ENCODE assay signal across 21 mouse cellular contexts in genomic region chr7:90320124-90320523, GRCm38 (mm10). TPM values are rescaled to one million over a fixed set of nuclear protein-coding genes. Genes with fewer than 3 reads are reported as not detected.
"Had no signal": no experiment of that assay in that cellular context is flagged by ENCODE, and none has a peak within 500 bp of the region (broad histone marks: within the 10 kb centered on the region; RNA-seq: fewer than 3 reads in every experiment).

No protein-coding gene starts in this region.

- H3K27me3 ChIP-seq: midbrain, embryonic 13.5 days; neural tube, embryonic 12.5 days; stomach, embryonic 15.5 days had no signal

- H3K4me1 ChIP-seq: neural tube, embryonic 12.5 days; stomach, embryonic 15.5 days had no signal

- DNase-seq: lung, adult 18-20 months; lung, embryonic 14.5 days; lung, postnatal 10 days; lung, postnatal 4 days; right cerebral cortex, postnatal 14 days; thymus, adult 2 months; thymus, postnatal 25 days; thymus, postnatal 4 days had no signal

- H3K9ac ChIP-seq: lung, embryonic 14.5 days; midbrain, embryonic 13.5 days; neural tube, embryonic 12.5 days; stomach, embryonic 15.5 days had no signal

- H3K27ac ChIP-seq: midbrain, embryonic 10.5 days; midbrain, embryonic 13.5 days; neural tube, embryonic 12.5 days; stomach, embryonic 15.5 days; stomach, postnatal 0 days had no signal

- H3K4me2 ChIP-seq: lung, embryonic 14.5 days; midbrain, embryonic 13.5 days; neural tube, embryonic 12.5 days; stomach, embryonic 15.5 days had no signal

- H3K9me3 ChIP-seq: midbrain, embryonic 10.5 days; midbrain, embryonic 13.5 days; neural tube, embryonic 12.5 days; stomach, embryonic 15.5 days had no signal

- H3K4me3 ChIP-seq: midbrain, embryonic 10.5 days; midbrain, embryonic 13.5 days; neural tube, embryonic 12.5 days; stomach, embryonic 15.5 days had no signal

- ATAC-seq: midbrain, embryonic 13.5 days; midbrain, embryonic 16.5 days had no signal

- H3K36me3 ChIP-seq: midbrain, embryonic 10.5 days; midbrain, embryonic 13.5 days; neural tube, embryonic 12.5 days; stomach, embryonic 15.5 days had no signal

RNA-seq across cellular contexts. Expression of gene Ccdc83, which starts 54.5 kb away (rescaled TPM):
- total RNA-seq: megakaryocyte, adult 5-6 weeks; megakaryocyte-erythroid progenitor cell, adult 5-6 weeks; neutrophil, adult 5-6 weeks had no signal
- polyA plus RNA-seq: liver, embryonic 16.5 days; lung, embryonic 14.5 days; lung, embryonic 16.5 days; midbrain, embryonic 10.5 days; midbrain, embryonic 13.5 days; midbrain, embryonic 16.5 days; neural tube, embryonic 12.5 days; neural tube, embryonic 14.5 days; spleen, adult 2 months; stomach, embryonic 15.5 days; stomach, postnatal 0 days; thymus, adult 2 months had no signal
